In genomic region chr13:29233970-29234369, GRCm38 (mm10) we compare ENCODE assay signal across 20 mouse cellular contexts.
"Had no signal": no experiment of that assay in that cellular context is flagged by ENCODE, and none has a peak within 500 bp of the region (broad histone marks: within the 10 kb centered on the region; RNA-seq: fewer than 3 reads in every experiment).

No protein-coding gene starts in this region.

- H3K4me3 ChIP-seq: limb, embryonic 12.5 days; limb, embryonic 15.5 days; midbrain, embryonic 12.5 days; midbrain, embryonic 15.5 days; neural tube, embryonic 13.5 days; stomach, embryonic 15.5 days had no signal

- ATAC-seq: inflammation-experienced regulatory T-cells, adult 6 months; intestine, postnatal 0 days; liver, postnatal 0 days; lung, postnatal 0 days; midbrain, embryonic 15.5 days had no signal

- H3K4me2 ChIP-seq: limb, embryonic 12.5 days; limb, embryonic 15.5 days; liver, embryonic 11.5 days; lung, embryonic 14.5 days; midbrain, embryonic 12.5 days; midbrain, embryonic 15.5 days; neural tube, embryonic 13.5 days; stomach, embryonic 15.5 days had no signal

- H3K9me3 ChIP-seq: limb, embryonic 15.5 days had no signal

- H3K27me3 ChIP-seq: limb, embryonic 12.5 days; limb, embryonic 15.5 days; midbrain, embryonic 12.5 days; midbrain, embryonic 15.5 days; neural tube, embryonic 13.5 days; stomach, embryonic 15.5 days had no signal

- H3K4me1 ChIP-seq: limb, embryonic 12.5 days; limb, embryonic 15.5 days; midbrain, embryonic 12.5 days; midbrain, embryonic 15.5 days; neural tube, embryonic 13.5 days; stomach, embryonic 15.5 days had no signal

- DNase-seq: kidney, postnatal 10 days; kidney, postnatal 4 days; left cerebral cortex, postnatal 4 days; liver, postnatal 0 days; lung, embryonic 14.5 days; right cerebral cortex, postnatal 25 days; spleen, adult 18-20 months; thymus, postnatal 25 days had no signal

- H3K27ac ChIP-seq: limb, embryonic 12.5 days; limb, embryonic 15.5 days; liver, embryonic 14.5 days; macrophage; midbrain, embryonic 12.5 days; midbrain, embryonic 15.5 days; neural tube, embryonic 13.5 days; stomach, embryonic 15.5 days had no signal

- H3K36me3 ChIP-seq: limb, embryonic 12.5 days; limb, embryonic 15.5 days; midbrain, embryonic 12.5 days; midbrain, embryonic 15.5 days; neural tube, embryonic 13.5 days; stomach, embryonic 15.5 days had no signal

- H3K9ac ChIP-seq: limb, embryonic 12.5 days; limb, embryonic 15.5 days; liver, embryonic 14.5 days; liver, postnatal 0 days; lung, embryonic 14.5 days; midbrain, embryonic 12.5 days; midbrain, embryonic 15.5 days; neural tube, embryonic 13.5 days; stomach, embryonic 15.5 days had no signal
